Mouse (Mus musculus) lung, postnatal 0 days (tissue): ENCODE results near the gene Zfp775.

Experiments used
- CTCF ChIP-seq: IDR thresholded peaks from 2 replicates; pipeline ENCODE4 v1.5.1; 2016; ENCODE audit warnings: antibody characterized with exemption, mild to moderate bottlenecking
- EP300 ChIP-seq: IDR thresholded peaks from 2 replicates; pipeline ENCODE4 v1.6.1; 2016; ENCODE audit warnings: antibody characterized with exemption, mild to moderate bottlenecking, control low read depth

GRCm38 (mm10) chr6:48578736-48579135 is 23.1 kb upstream of the Zfp775 start:
- TF ChIP-seq CTCF (no peak), EP300 (no peak)
